ENCODE assay signal across 7 mouse cellular contexts in the genomic region with DNA sequence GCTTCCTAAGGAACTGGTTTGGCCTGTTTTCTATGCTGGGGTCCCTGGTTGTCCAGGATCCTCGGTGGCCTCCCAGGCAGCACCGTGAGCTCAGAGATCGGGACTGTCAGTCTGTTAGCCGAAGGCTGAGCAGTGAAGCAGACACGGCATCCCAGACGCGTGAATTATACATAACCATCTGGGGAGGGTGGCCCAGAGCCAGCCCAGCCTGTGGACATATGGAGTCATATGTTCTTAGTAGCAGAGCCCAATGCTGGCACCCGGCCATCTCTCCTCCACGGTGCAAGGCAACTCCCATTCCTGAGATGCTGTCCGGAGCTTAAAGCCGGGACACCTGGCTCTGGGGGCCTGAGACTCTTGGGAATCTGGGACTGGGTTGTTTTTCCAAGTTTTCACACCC. TPM values are rescaled to one million over a fixed set of nuclear protein-coding genes. Genes with fewer than 3 reads are reported as not detected.
DNase-seq lines count a peak whose midpoint lies in the region; ATAC-seq and TF ChIP-seq lines count a peak whose summit lies in the region.

No protein-coding gene starts in this region.

- no peaks in the 10 kb centered on the region for H3K9me3 ChIP-seq in lung, postnatal 0 days (ENCODE audit: low read length)
- H3K9me3 ChIP-seq in embryonic facial prominence, embryonic 13.5 days: no peaks in the 10 kb centered on the region
- H3K9me3 ChIP-seq in stomach, embryonic 14.5 days (ENCODE audit: control insufficient read depth, low read depth, low read length): no peaks in the 10 kb centered on the region; the same call in 1 of the 2 replicates

- TF ChIP-seq EP300 in lung, postnatal 0 days (IDR thresholded peaks at IDR 0.05): no peak

- no peaks in the 10 kb centered on the region for H3K36me3 ChIP-seq in lung, postnatal 0 days (ENCODE audit: insufficient read depth, low read length)
- H3K36me3 ChIP-seq in embryonic facial prominence, embryonic 13.5 days: no peaks in the 10 kb centered on the region
- no peaks in the 10 kb centered on the region for H3K36me3 ChIP-seq in stomach, embryonic 14.5 days (ENCODE audit: control insufficient read depth, insufficient read depth, low read length)

- H3K9ac ChIP-seq in lung, postnatal 0 days (replicated peaks; ENCODE audit: low read depth): no peak overlapping the region
- H3K9ac ChIP-seq in embryonic facial prominence, embryonic 13.5 days: no peak overlapping the region
- H3K9ac ChIP-seq in stomach, embryonic 14.5 days (replicated peaks; ENCODE audit: low read depth, low read length): no peak overlapping the region

- no peak overlapping the region for H3K4me2 ChIP-seq in lung, postnatal 0 days (replicated peaks; ENCODE audit: low read depth, low read length)
- H3K4me2 ChIP-seq in embryonic facial prominence, embryonic 13.5 days: no peak overlapping the region
- H3K4me2 ChIP-seq in stomach, embryonic 14.5 days (replicated peaks; ENCODE audit: low read depth, low read length): no peak overlapping the region

- H3K27ac ChIP-seq in lung, postnatal 0 days (ENCODE audit: low read length): no peak overlapping the region
- no peak overlapping the region for H3K27ac ChIP-seq in embryonic facial prominence, embryonic 13.5 days
- H3K27ac ChIP-seq in stomach, embryonic 14.5 days (ENCODE audit: low read length): no peak overlapping the region

- no peak for TF ChIP-seq CTCF in lung, postnatal 0 days (IDR thresholded peaks at IDR 0.05)

- 45% methylated on average over 11 of the region's 11 CpGs for WGBS in lung, postnatal 0 days
- 43% methylated on average over 11 of the region's 11 CpGs for WGBS in embryonic facial prominence, embryonic 13.5 days
- 40% methylated on average over 11 of the region's 11 CpGs for whole genome bisulfite sequencing in stomach, embryonic 14.5 days

- H3K27me3 ChIP-seq in lung, postnatal 0 days (replicated peaks; ENCODE audit: insufficient read depth, low read length): no peaks in the 10 kb centered on the region
- no peaks in the 10 kb centered on the region for H3K27me3 ChIP-seq in embryonic facial prominence, embryonic 13.5 days
- no peaks in the 10 kb centered on the region for H3K27me3 ChIP-seq in stomach, embryonic 14.5 days (ENCODE audit: control insufficient read depth, insufficient read depth, low read length)

- no peak overlapping the region for H3K4me3 ChIP-seq in lung, postnatal 0 days (ENCODE audit: low read depth, low read length)
- no peak overlapping the region for H3K4me3 ChIP-seq in embryonic facial prominence, embryonic 13.5 days
- H3K4me3 ChIP-seq in stomach, embryonic 14.5 days (ENCODE audit: low read depth, low read length): no peak overlapping the region

- ATAC-seq in lung, postnatal 0 days: peak; percentile 57
- ATAC-seq in embryonic facial prominence, embryonic 13.5 days (ENCODE audit: insufficient number of reproducible peaks, insufficient read depth, low FRiP score, low TSS enrichment, low read depth): peak; percentile 71
- peak; percentile 69; the same call in 1 of the 2 replicates for ATAC-seq in stomach, embryonic 14.5 days (ENCODE audit: insufficient number of reproducible peaks, insufficient read depth, low FRiP score, low read depth)

- peak; percentile 61 for DNase-seq in lung, postnatal 0 days (ENCODE audit: low spot score)
- DNase-seq in lung, postnatal 36 days: no peak
- peak; percentile 74 to 86 for DNase-seq in layer of hippocampus, adult 8-10 months (ENCODE audit: low spot score in 2 of 2)
- no peak for DNase-seq in urinary bladder, postnatal 14 days (ENCODE audit: low spot score)
- no peak for DNase-seq in gastrocnemius, adult 8-10 months (ENCODE audit: low spot score in 2 of 2)

- no peaks in the 10 kb centered on the region for H3K4me1 ChIP-seq in lung, postnatal 0 days (ENCODE audit: insufficient read depth, low read depth, low read length)
- H3K4me1 ChIP-seq in embryonic facial prominence, embryonic 13.5 days: peaks cover 16% of the 10 kb centered on the region
- no peaks in the 10 kb centered on the region for H3K4me1 ChIP-seq in stomach, embryonic 14.5 days (ENCODE audit: control insufficient read depth, insufficient read depth, low read length)

RNA-seq across cellular contexts. Expression of gene Myl2, which starts 19.8 kb away (rescaled TPM):
- 2.8 and 3.5 TPM in 2 replicates for polyA plus RNA-seq in lung, postnatal 0 days (2015; fragmentation: Nextera tagmentation; extraction: Ambion mirVana)
- polyA plus RNA-seq in embryonic facial prominence, embryonic 13.5 days (2015; fragmentation: Nextera tagmentation; extraction: Ambion mirVana): 31.8 TPM in 1 of 2 replicates, not detected in the other
- 1 to 10 TPM in 3 of 4 experiments, under 1 TPM in 1; 0.80 to 4.7 (median 2.9) TPM for total RNA-seq in layer of hippocampus, adult 8-10 months (2022)
- 1.7 and 2.3 TPM in 2 replicates for polyA plus RNA-seq in stomach, embryonic 14.5 days (2014; fragmentation: Nextera tagmentation; extraction: Ambion mirVana)
- total RNA-seq in gastrocnemius, adult 8-10 months (2022): 1,000 to 10,000 TPM in 1 of 4 experiments, 100 to 1,000 TPM in 3; 818 to 1,021 (median 841) TPM

RNA-seq across cellular contexts. Expression of gene Cux2, which starts 31.0 kb away (rescaled TPM):
- 0.47 and 0.75 TPM in 2 replicates for polyA plus RNA-seq in lung, postnatal 0 days (2015; fragmentation: Nextera tagmentation; extraction: Ambion mirVana)
- polyA plus RNA-seq in embryonic facial prominence, embryonic 13.5 days (2015; fragmentation: Nextera tagmentation; extraction: Ambion mirVana): 4.0 and 4.8 TPM in 2 replicates
- total RNA-seq in layer of hippocampus, adult 8-10 months (2022): 10 to 100 TPM; 41.0 to 48.6 (median 45.2) TPM
- polyA plus RNA-seq in stomach, embryonic 14.5 days (2014; fragmentation: Nextera tagmentation; extraction: Ambion mirVana): 9.0 and 9.6 TPM in 2 replicates
- 1 to 10 TPM; 1.8 to 3.4 (median 2.3) TPM for total RNA-seq in gastrocnemius, adult 8-10 months (2022)

RNA-seq across cellular contexts. Expression of gene Ccdc63, which starts 59.7 kb away (rescaled TPM):
- 0.18 TPM in 1 of 2 replicates, not detected in the other for polyA plus RNA-seq in lung, postnatal 0 days (2015; fragmentation: Nextera tagmentation; extraction: Ambion mirVana)
- not detected in 2 replicates for polyA plus RNA-seq in embryonic facial prominence, embryonic 13.5 days (2015; fragmentation: Nextera tagmentation; extraction: Ambion mirVana)
- 1 to 10 TPM in 1 of 4 experiments, under 1 TPM in 3; 0.29 to 1.7 (median 0.48) TPM for total RNA-seq in layer of hippocampus, adult 8-10 months (2022)
- polyA plus RNA-seq in stomach, embryonic 14.5 days (2014; fragmentation: Nextera tagmentation; extraction: Ambion mirVana): not detected in 2 replicates
- total RNA-seq in gastrocnemius, adult 8-10 months (2022): under 1 TPM in 1 of 4 experiments, not detected in 3; 0.13 TPM

Comparison
In these comparisons a context has a peak if more than half of its experiments do, and no peak if none do; other contexts are left out.
1. DNase-seq: peak in lung, postnatal 0 days (single experiment) and layer of hippocampus, adult 8-10 months (2 of 2); none in lung, postnatal 36 days (single experiment), urinary bladder, postnatal 14 days (single experiment) and gastrocnemius, adult 8-10 months (0 of 2).
2. Peak in every context shown above with its lines, with median percentiles within 50 percentile points of each other: ATAC-seq.